Mouse (Mus musculus) MEL (cell line): ENCODE measurements around the gene Iqschfp. TPM values are rescaled to one million over a fixed set of nuclear protein-coding genes. Genes with fewer than 3 reads are reported as not detected.

Experiments used
- DNase-seq: peaks from one replicate; pipeline ENCODE4 v3.0.0; 2011; ENCODE audit warnings: low read depth, low spot score
- H3K27ac ChIP-seq: 2 replicates; pipeline ENCODE4 v1.5.1; 2012; ENCODE audit warnings: low read depth, mild to moderate bottlenecking, control low read depth, low read length, moderate library complexity; ENCODE audit not compliant: control insufficient read depth
- H3K27me3 ChIP-seq, 2 experiments: fragments of 150-350 bp in 1 of 2; sonication (generic) in 1 of 2; 2 replicates each; pipeline ENCODE4 v1.6.1; 2012; ENCODE audit warnings: low read length in 2 of 2, mild to moderate bottlenecking in 2 of 2, improper control_type of control experiment in 1 of 2, moderate library complexity in 1 of 2; ENCODE audit not compliant: insufficient read depth in 2 of 2, control insufficient read depth in 1 of 2
- H3K36me3 ChIP-seq, 2 experiments: 2 replicates each; pipeline ENCODE4 v1.6.1; 2012 to 2014; ENCODE audit warnings: low read length in 2 of 2, improper control_type of control experiment in 1 of 2, inconsistent platforms in 1 of 2, mild to moderate bottlenecking in 1 of 2; ENCODE audit not compliant: insufficient read depth in 2 of 2, control insufficient read depth in 1 of 2
- H3K4me1 ChIP-seq, 2 experiments: fragments of 150-350 bp in 1 of 2; sonication (generic) in 1 of 2; 2 replicates each; pipeline ENCODE4 v1.6.1; 2012; ENCODE audit warnings: low read length in 2 of 2, improper control_type of control experiment in 1 of 2, mild to moderate bottlenecking in 1 of 2; ENCODE audit not compliant: insufficient read depth in 2 of 2, control insufficient read depth in 1 of 2
- H3K4me3 ChIP-seq, 2 experiments: fragments of 150-350 bp in 1 of 2; sonication (generic) in 1 of 2; 2 replicates each; pipeline ENCODE4 v1.5.1; 2012; ENCODE audit warnings: low read depth in 2 of 2, low read length in 2 of 2, mild to moderate bottlenecking in 2 of 2, moderate library complexity in 2 of 2, control low read depth in 1 of 2, improper control_type of control experiment in 1 of 2; ENCODE audit not compliant: control insufficient read depth in 1 of 2, insufficient read depth in 1 of 2
- H3K79me2 ChIP-seq: 2 replicates; pipeline ENCODE4 v1.6.1; 2012; ENCODE audit warnings: mild to moderate bottlenecking, low read length, moderate library complexity; ENCODE audit not compliant: control insufficient read depth, poor library complexity, insufficient read depth
- H3K9ac ChIP-seq: 2 replicates; pipeline ENCODE4 v1.6.1; 2012; ENCODE audit warnings: low read depth, mild to moderate bottlenecking, control low read depth, low read length, moderate library complexity; ENCODE audit not compliant: control insufficient read depth, poor library complexity, severe bottlenecking
- H3K9me3 ChIP-seq: fragments of 150-350 bp; sonication (generic); replicated peaks from 2 replicates; pipeline ENCODE4 v1.6.1; 2012; ENCODE audit warnings: mild to moderate bottlenecking, low read length, improper control_type of control experiment, moderate library complexity; ENCODE audit not compliant: insufficient read depth
- BHLHE40 ChIP-seq: IDR thresholded peaks from 2 replicates; pipeline ENCODE4 v1.6.1; 2012; ENCODE audit warnings: low read depth, mild to moderate bottlenecking, inconsistent platforms, low read length, improper control_type of control experiment, borderline replicate concordance
- CHD1 ChIP-seq: IDR thresholded peaks from 2 replicates; pipeline ENCODE4 v1.6.1; 2012; ENCODE audit warnings: low read depth, mild to moderate bottlenecking, inconsistent platforms, low read length, improper control_type of control experiment
- CHD2 ChIP-seq: IDR thresholded peaks from 2 replicates; pipeline ENCODE4 v1.6.1; 2011; ENCODE audit warnings: low read length, improper control_type of control experiment
- CTCF ChIP-seq, 3 experiments: IDR thresholded peaks in 2 of 3; conservative IDR thresholded peaks in 1 of 3; 2 replicates each; pipeline ENCODE4 v1.5.1; 2011 to 2012; ENCODE audit warnings: low read length in 3 of 3, low read depth in 2 of 3, mild to moderate bottlenecking in 2 of 3, improper control_type of control experiment in 1 of 3, inconsistent platforms in 1 of 3, mixed read lengths in 1 of 3, moderate library complexity in 1 of 3; ENCODE audit not compliant: control insufficient read depth in 1 of 3, insufficient read depth in 1 of 3, poor library complexity in 1 of 3, severe bottlenecking in 1 of 3
- E2F4 ChIP-seq: IDR thresholded peaks from 2 replicates; pipeline ENCODE4 v1.6.1; 2011; ENCODE audit warnings: low read depth, low read length, improper control_type of control experiment, borderline replicate concordance
- GABPA ChIP-seq: IDR thresholded peaks from 2 replicates; pipeline ENCODE4 v1.6.1; 2012; ENCODE audit warnings: low read depth, mild to moderate bottlenecking, inconsistent platforms, low read length, improper control_type of control experiment, moderate library complexity
- GATA1 ChIP-seq: IDR thresholded peaks from 2 replicates; pipeline ENCODE4 v1.6.1; 2011; ENCODE audit warnings: low read depth, low read length, improper control_type of control experiment
- HCFC1 ChIP-seq: IDR thresholded peaks from 2 replicates; pipeline ENCODE4 v1.6.1; 2012; ENCODE audit warnings: low read depth, mild to moderate bottlenecking, inconsistent platforms, low read length, improper control_type of control experiment, moderate library complexity
- JUND ChIP-seq: IDR thresholded peaks from 2 replicates; pipeline ENCODE4 v1.6.1; 2011; ENCODE audit warnings: low read depth, mild to moderate bottlenecking, improper control_type of control experiment, low read length
- KAT2A ChIP-seq: conservative IDR thresholded peaks from 2 replicates; pipeline ENCODE4 v1.6.1; 2012; ENCODE audit warnings: low read depth, low read length, improper control_type of control experiment, inconsistent platforms
- MAFK ChIP-seq: IDR thresholded peaks from 2 replicates; pipeline ENCODE4 v1.6.1; 2011; ENCODE audit warnings: low read depth, mild to moderate bottlenecking, low read length, improper control_type of control experiment, borderline replicate concordance
- MAZ ChIP-seq: IDR thresholded peaks from 2 replicates; pipeline ENCODE4 v1.6.1; 2012; ENCODE audit warnings: low read depth, mild to moderate bottlenecking, inconsistent platforms, low read length, improper control_type of control experiment
- MEF2A ChIP-seq: IDR thresholded peaks from 2 replicates; pipeline ENCODE4 v1.6.1; 2014; ENCODE audit warnings: low read depth, mild to moderate bottlenecking, inconsistent platforms, low read length, improper control_type of control experiment; ENCODE audit not compliant: poor library complexity, insufficient replicate concordance, severe bottlenecking; ENCODE audit errors: extremely low read depth
- MXI1 ChIP-seq: IDR thresholded peaks from 2 replicates; pipeline ENCODE4 v1.6.1; 2011; ENCODE audit warnings: mild to moderate bottlenecking, low read depth, low read length, improper control_type of control experiment
- MYC ChIP-seq: IDR thresholded peaks from 2 replicates; pipeline ENCODE4 v1.6.1; 2011; ENCODE audit warnings: low read depth, mild to moderate bottlenecking, low read length, improper control_type of control experiment, moderate library complexity
- NELFE ChIP-seq: IDR thresholded peaks from 2 replicates; pipeline ENCODE4 v1.6.1; 2011; ENCODE audit warnings: low read depth, low read length, improper control_type of control experiment
- NRF1 ChIP-seq: IDR thresholded peaks from 2 replicates; pipeline ENCODE4 v1.6.1; 2014; ENCODE audit warnings: low read depth, mild to moderate bottlenecking, inconsistent platforms, low read length, improper control_type of control experiment, moderate library complexity; ENCODE audit not compliant: poor library complexity, insufficient read depth, severe bottlenecking
- POLR2AphosphoS5 ChIP-seq: IDR thresholded peaks from 2 replicates; pipeline ENCODE4 v1.6.1; 2012; ENCODE audit warnings: low read depth, borderline replicate concordance, mild to moderate bottlenecking, inconsistent platforms, low read length, moderate library complexity, mixed read lengths
- RAD21 ChIP-seq: IDR thresholded peaks from 2 replicates; pipeline ENCODE4 v1.6.1; 2011; ENCODE audit warnings: mild to moderate bottlenecking, low read depth, low read length, improper control_type of control experiment
- SIN3A ChIP-seq: IDR thresholded peaks from 2 replicates; pipeline ENCODE4 v1.6.1; 2012; ENCODE audit warnings: low read length, improper control_type of control experiment, inconsistent platforms
- SMC3 ChIP-seq: IDR thresholded peaks from 2 replicates; pipeline ENCODE4 v1.6.1; 2011; ENCODE audit warnings: low read depth, low read length, improper control_type of control experiment
- TAL1 ChIP-seq: IDR thresholded peaks from 2 replicates; pipeline ENCODE4 v1.6.1; 2012; ENCODE audit warnings: mild to moderate bottlenecking, inconsistent platforms, low read length, moderate library complexity, mixed read lengths
- TBP ChIP-seq: IDR thresholded peaks from 2 replicates; pipeline ENCODE4 v1.8.0; 2011; ENCODE audit warnings: low read depth, low read length, improper control_type of control experiment
- TCF12 ChIP-seq: IDR thresholded peaks from 2 replicates; pipeline ENCODE4 v1.6.1; 2014; ENCODE audit warnings: low read depth, mild to moderate bottlenecking, inconsistent platforms, low read length, improper control_type of control experiment, moderate library complexity
- UBTF ChIP-seq: IDR thresholded peaks from 2 replicates; pipeline ENCODE4 v1.6.1; 2012; ENCODE audit warnings: low read depth, mild to moderate bottlenecking, inconsistent platforms, low read length, improper control_type of control experiment, moderate library complexity, borderline replicate concordance; ENCODE audit not compliant: insufficient read depth
- USF1 ChIP-seq: IDR thresholded peaks from 2 replicates; pipeline ENCODE4 v1.6.1; 2014; ENCODE audit warnings: low read depth, mild to moderate bottlenecking, inconsistent platforms, low read length, improper control_type of control experiment, moderate library complexity
- ZC3H11A ChIP-seq: IDR thresholded peaks from 2 replicates; pipeline ENCODE4 v1.6.1; 2012; ENCODE audit warnings: low read depth, mild to moderate bottlenecking, inconsistent platforms, low read length, improper control_type of control experiment
- ZKSCAN1 ChIP-seq: IDR thresholded peaks from 2 replicates; pipeline ENCODE4 v1.6.1; 2012; ENCODE audit warnings: low read depth, mild to moderate bottlenecking, inconsistent platforms, low read length, improper control_type of control experiment, moderate library complexity
- polyA plus RNA-seq, 2 experiments: library from polyadenylated mRNA; stranded (reverse) in 1 of 2; unstranded in 1 of 2; fragments of >175 nt in 1 of 2; fragments of >200 nt in 1 of 2; gene quantifications; 2 replicates each; pipeline versions ENCODE4 v1.2.1 to v1.2.4; 2012; ENCODE audit warnings: low replicate concordance in 2 of 2, low read depth in 1 of 2; ENCODE audit not compliant: insufficient read length in 2 of 2, insufficient read depth in 1 of 2, missing spikeins in 1 of 2
- total RNA-seq: library from RNA; depleted of rRNA; stranded (reverse); fragments of 300-350 nt; gene quantifications from 2 replicates; pipeline ENCODE4 v1.2.3, GENCODE M21; 2012

Iqschfp gene
- total and polyA plus RNA-seq, 3 experiments = not detected

DNA sequence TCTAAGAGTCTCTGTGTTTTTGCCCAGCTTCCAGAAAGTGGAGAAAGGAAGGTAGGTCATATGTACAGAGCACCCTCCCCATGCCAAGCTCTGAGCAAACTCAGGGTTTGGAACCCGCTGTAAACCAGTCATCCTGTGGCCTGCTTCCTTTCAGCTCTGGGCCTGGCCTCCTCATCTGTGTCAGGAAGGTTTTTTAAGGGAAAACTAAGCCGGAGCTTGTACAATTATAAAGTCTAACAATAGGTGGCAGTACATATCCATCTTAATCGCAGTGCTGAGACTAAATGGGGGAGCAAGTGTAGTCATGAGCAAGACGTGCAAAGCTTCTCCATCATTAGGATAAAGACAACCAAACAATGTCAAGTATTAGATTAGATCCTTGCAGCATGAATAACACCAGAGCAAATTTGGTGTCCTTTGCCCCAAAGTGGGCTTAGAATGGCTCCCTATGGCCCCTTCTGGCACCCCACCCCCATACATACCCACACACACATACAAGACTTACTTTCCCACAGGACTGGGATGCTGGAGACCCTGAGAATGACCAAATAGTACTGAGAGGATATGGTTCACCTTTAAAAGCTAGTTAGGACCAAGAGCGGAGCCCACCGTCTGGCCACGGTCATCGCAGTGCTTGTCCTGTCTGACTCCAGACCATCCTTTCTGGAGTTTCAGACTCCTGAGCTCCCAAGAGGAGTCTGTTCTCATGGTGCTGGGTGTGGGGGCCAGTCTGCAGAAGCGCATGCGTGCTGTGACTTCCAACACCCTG lies 723.2 kb downstream of the Iqschfp start:
- Histone ChIP-seq H3K4me1 (peaks cover 4 to 5% of the 10 kb centered on the region in 2 experiments; a peak in 2 of 4 replicates), H3K9ac (no peak overlapping the region), H3K79me2 (no peaks in the 10 kb centered on the region), H3K4me3 (no peak overlapping the region), H3K36me3 (0 out of 4 replicates have a peak, but pooled peaks cover 0 to 3% of the 10 kb centered on the region in 2 experiments), H3K27me3 (no peaks in the 10 kb centered on the region), H3K9me3 (no peaks in the 10 kb centered on the region), H3K27ac (no peak overlapping the region)
- DNase-seq = peak; percentile 62
- TF ChIP-seq MAFK (no peak), POLR2AphosphoS5 (no peak), GATA1 (no peak), SMC3 (peak; percentile 58), E2F4 (no peak), ZC3H11A (peak; percentile 39), HCFC1 (no peak), RAD21 (peak; percentile 82), CTCF (IDR thresholded peaks at IDR 0.05 in 2 of 3, conservative IDR thresholded peaks at IDR 0.05 in 1 of 3; ENCODE audit: control insufficient read depth in 1 of 3, insufficient read depth in 1 of 3, low read depth in 2 of 3, low read length in 3 of 3, poor library complexity in 1 of 3, severe bottlenecking in 1 of 3) (peak in 2 of 3 experiments; percentile 29 to 77; a peak in 3 of 6 replicates)

DNA sequence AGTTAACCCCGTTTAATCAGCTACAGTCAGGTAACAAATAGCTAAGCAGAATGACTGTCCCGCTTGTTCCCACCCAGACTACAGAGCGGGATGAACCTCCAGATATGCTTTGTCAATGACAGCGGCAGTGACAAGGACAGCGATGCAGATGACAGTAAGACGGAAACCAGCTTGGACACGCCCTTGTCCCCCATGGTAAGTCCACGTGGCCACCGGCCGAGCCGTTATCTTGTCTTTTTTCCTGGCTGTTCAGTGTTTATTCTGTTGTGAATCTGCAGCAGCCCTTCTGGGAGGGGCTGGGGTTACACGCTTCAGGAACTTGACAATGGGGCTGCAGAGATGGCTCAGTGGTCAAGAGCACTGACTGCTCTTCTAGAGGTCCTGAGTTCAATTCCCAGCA lies 724.3 kb downstream of the Iqschfp start:
- Histone ChIP-seq H3K36me3 (0 out of 4 replicates have a peak, but pooled peaks cover 0 to 3% of the 10 kb centered on the region in 2 experiments), H3K27ac (no peak overlapping the region), H3K27me3 (no peaks in the 10 kb centered on the region), H3K9me3 (no peaks in the 10 kb centered on the region), H3K79me2 (no peaks in the 10 kb centered on the region), H3K9ac (no peak overlapping the region), H3K4me1 (peaks cover 4 to 5% of the 10 kb centered on the region in 2 experiments; a peak in 2 of 4 replicates), H3K4me3 (no peak overlapping the region)
- peak; percentile 71 for DNase-seq
- no peak for TF ChIP-seq BHLHE40
- TF ChIP-seq NELFE = no peak
- TF ChIP-seq MAFK = no peak
- TF ChIP-seq MXI1 = peak; percentile 89
- TF ChIP-seq ZKSCAN1 = no peak
- peak; percentile 71 for TF ChIP-seq USF1
- no peak for TF ChIP-seq ZC3H11A
- no peak for TF ChIP-seq POLR2AphosphoS5
- no peak for TF ChIP-seq CHD1
- TF ChIP-seq MAZ = no peak
- no peak for TF ChIP-seq CHD2
- no peak for TF ChIP-seq UBTF
- TF ChIP-seq NRF1 = no peak
- no peak for TF ChIP-seq E2F4
- no peak for TF ChIP-seq TAL1
- no peak for TF ChIP-seq TBP
- no peak for TF ChIP-seq KAT2A
- peak; percentile 77 for TF ChIP-seq MYC
- no peak for TF ChIP-seq MEF2A
- TF ChIP-seq GABPA = no peak
- no peak for TF ChIP-seq JUND
- TF ChIP-seq CTCF (IDR thresholded peaks at IDR 0.05 in 2 of 3, conservative IDR thresholded peaks at IDR 0.05 in 1 of 3; ENCODE audit: control insufficient read depth in 1 of 3, insufficient read depth in 1 of 3, low read depth in 2 of 3, low read length in 3 of 3, poor library complexity in 1 of 3, severe bottlenecking in 1 of 3) = no peak
- no peak for TF ChIP-seq RAD21
- peak; percentile 58; the same call in 1 of the 2 replicates for TF ChIP-seq SIN3A
- TF ChIP-seq HCFC1 = no peak
- TF ChIP-seq TCF12 = no peak
